Mouse (Mus musculus) kidney, postnatal 36 days (tissue): Measurements from ENCODE around the gene Mdga2.

Experiments used
- DNase-seq, 2 experiments: peaks; one replicate each; pipeline ENCODE4 v3.0.0; 2021 to 2022; ENCODE audit warnings: mixed read lengths in 2 of 2

The Mdga2 gene

DNA sequence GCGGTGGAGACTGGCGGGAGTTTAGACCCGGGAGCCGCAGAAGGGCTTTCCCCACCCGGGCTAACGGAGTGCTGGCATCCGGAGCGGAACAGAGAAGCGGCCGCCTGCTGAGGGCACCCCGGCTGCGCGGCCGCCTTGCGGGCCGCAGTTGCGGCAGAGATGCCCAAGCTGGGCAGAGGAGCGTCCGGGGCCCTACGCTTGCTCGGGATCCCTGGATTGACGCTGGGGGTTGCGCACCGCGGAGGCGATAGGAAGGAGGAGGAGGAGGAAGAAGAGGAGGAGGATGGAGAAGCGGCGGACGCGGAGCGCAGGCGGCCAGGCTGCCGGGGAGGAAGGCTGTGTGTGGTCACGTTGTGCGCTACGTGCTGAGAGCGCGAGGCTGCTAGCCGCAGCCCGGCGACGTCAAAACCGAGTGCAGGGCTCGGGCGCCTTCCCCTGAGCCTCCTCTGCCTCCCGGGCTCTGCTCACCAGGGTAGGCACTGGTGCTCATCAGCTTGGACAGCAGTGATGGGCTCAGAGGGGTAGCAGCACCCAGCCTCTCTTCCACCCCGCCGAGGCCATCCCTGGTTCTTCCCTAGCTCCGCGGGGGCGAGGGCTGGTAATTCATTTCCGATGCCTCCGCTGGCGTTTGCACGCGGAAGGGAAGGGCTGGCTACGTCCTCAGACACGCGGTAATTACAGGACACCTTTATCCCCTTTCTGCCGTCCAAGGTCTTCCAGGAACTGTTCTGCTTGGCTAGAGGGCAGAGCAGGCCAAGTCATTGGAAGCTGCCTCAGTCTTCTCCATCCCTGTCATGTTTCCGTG is at the start of gene Mdga2:
Mdga2 (minus strand) TSS at position 329 of the 805 bp plus-strand sequence.
- DNase-seq, result peak in 1 of 2 experiments; percentile 4

DNA sequence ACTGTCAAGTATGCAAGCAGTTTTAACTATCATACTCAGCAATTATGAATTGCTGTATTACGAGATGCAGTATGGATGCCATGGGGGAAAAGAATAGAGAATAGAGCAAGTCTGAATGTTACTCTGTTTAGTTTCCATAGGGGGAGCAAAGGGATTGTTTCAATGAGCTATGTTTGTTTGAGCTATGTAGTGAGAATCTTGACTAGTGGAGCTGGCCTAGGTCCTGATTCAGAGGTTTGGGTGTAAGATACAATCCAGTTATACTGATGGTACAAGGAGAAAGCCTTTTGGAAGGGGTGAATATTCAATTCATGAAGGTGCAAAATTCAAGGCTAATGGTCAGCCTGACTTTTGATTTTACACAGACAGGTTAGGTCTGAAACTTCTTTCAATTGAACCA is 45.1 kb upstream of the Mdga2 start:
- no peak for DNase-seq

DNA sequence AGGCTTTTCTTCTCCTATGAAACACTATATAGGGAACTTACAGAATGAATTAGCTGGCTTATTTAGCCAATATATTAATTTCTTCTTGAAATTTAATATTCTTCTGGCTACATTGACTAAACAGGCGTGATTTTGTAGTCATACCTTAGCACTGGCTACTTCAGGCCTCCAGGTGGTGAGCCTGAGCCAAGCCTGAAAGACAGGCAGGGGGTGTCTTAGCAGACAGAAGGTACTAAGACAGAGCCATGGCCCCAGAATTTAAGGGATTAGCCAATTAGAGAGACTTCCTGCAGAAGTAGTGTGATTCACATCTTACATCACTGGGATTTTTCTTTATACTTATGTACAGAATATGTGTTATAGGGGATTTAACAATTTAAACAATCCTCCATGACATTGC is 1.2 kb upstream of the Mdga2 start:
- DNase-seq, result no peak

DNA sequence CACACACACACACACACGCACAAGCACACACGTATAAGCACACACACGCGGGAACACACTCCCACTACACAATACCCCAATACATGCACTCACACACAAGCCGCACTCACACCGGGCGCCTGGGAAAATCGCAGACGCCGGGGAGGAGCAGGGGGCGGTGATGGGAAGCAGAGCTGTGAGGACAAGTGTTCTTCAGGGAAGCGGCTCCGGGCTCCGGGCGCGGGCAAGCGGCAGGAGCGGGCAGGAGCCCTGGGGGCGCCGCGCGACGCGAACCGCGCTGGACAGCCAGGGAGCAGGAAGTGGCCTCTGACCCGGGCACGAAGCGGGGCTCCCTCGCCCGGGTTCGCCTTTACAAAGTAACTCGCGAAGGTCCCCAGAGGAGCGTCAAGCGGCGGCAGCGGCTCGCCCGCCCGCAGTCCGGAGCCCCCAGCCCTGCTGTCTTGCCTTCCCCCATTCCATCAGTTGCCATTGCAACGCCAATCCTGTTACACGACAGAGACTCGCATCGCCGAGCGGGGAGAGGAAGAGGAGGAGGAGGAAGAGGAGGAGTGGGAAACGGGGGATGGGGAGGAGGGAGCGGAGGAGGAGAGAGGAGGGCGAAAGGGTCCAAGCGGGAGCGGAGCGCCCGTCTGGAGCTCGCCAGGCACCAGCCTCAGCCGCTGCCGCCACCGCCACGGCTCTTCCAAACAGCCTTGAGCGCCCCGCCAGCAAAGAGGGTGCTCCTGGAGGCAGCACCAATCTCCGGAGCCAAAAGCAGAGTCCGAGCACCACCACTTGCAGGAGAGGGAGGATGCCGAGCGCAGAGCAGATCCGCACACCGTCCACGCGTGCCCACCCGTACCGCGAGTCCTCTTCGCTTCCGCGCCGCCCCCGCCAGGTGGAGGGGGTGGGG is 774 bp downstream of the Mdga2 start:
- peak in 1 of 2 experiments; percentile 29 for DNase-seq

DNA sequence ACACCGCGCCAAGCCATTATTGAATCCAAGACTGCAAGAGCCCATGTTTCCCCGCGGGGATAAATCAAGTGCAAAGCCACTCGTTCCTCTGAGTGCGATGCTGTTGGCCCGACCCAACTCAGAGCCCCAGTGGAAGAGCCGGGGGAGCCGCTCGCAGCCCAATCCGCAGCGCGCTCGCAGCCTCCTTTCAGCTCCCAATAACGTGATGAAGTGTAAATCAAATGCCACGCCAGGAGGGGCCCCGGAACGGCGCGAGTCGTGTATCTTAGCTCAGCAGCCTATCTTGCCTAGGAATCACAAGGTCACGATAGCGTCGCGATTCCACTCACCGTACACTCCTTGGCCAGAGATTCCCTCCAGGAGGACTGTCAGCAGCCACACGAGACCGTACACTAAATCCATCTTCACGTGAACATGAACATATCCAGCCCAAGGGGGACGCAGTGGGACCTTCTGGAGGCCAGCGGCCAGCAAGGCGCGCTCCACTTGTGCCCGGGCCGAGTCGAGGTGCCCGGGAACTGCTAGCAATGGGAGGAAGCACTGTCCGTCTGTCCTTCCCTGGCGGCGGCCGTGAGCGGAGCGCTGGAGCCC is 1.6 kb downstream of the Mdga2 start:
- DNase-seq, result peak in 1 of 2 experiments; percentile 7

DNA sequence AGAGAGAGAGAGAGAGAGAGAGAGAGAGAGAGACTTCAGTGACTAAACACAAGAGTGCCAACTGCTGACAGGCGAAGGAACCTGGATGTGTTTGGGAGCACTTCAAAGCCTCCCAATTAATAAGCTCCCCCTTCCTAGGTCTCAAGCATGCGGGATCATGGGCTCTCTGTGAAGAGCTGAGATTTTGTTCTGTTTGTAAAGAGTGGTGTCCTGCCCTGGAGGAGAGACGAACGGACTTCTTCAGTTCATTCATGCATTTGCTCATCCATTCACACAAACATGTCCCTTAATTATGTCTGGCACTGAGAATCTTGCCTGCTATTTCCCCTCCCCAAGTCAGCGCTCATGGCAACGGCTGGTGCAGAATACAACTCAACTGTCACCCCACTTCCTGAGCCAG is 2.3 kb downstream of the Mdga2 start:
- no peak for DNase-seq

DNA sequence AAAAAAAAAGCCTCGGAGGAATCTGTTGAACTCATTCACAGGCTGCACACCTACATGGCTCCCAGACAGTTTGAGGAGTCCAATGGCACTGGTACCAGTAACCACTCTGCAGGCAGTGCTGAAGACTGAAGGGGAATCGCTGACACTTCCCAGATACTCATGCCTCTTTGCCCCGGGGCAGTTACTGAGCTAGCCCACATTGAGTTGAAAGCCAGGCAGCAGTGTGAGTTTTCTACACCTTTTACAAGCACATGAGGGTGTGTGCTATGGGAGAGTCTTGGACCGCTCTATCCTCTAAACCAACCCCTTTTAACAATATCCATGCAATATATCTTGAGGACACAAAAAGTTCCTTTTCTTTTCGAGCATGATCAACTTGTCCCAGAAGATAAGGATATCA is 2.8 kb downstream of the Mdga2 start:
- no peak for DNase-seq

DNA sequence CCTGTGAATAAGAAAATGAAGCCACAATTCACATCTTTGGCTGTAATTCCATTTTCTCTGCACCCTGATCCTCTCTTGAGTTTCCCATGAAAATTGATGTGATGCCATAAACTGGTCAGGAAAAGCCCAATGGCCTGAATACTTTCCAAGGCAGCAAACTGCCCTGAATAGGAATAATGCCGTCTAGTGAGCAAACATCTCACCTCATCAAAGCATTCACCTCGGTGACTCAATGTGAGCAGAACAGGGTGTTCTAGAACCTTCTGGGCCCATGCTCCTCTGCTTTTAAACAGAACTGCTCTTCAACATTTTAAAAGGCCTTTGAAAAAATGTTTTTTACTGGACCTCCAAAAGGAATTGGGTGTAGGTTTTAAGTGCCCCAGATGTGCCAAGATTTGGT is 9.5 kb downstream of the Mdga2 start:
- DNase-seq, result no peak

DNA sequence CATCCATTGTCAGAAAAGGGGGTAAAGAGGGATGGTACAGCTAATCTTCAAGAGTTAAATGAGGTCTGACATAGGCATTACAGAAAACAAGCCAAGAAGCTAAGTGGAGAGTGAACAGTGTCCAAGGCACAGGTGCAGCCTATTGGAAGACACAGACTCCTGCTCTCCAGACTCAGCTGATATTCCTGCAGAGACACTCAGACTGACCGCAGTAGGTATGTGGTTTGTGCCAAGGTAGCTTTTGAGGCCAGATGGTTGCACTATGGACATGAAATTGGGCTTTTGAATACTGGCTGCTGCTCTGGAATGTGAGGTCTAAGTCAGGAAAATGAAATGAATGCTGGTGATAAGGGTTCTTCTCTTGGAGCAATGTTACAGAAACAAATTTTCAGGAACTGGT is 44.2 kb downstream of the Mdga2 start:
- no peak for DNase-seq

DNA sequence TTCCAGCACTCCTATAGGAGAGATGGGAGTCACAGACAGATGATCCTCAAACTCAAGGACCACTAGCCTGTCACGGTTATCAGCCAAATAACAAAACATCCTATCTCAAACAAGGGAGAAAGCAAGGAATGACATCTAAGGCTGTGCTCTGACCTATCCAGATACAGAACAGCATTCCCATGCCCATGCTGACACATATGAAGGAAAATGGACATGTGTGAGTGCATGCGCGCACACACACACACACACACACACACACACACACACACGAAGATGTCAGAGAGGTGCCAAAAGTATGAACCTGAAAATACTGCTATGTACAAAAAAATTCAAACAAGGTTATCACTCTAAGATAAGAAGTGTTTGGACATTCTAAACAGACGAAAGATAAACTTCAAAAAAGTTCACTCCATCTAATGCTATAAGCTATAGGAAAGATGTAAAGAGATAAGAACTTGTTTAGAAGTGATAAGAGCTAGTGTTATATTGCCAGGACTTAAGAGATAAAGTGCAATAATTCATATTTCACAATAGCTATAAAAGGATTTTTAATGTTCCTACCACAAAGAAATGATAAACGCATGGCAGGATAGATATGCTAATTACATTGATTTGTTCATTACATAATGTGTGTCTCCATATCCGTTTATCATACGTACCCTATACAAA is 65.6 kb downstream of the Mdga2 start:
- DNase-seq, result no peak

DNA sequence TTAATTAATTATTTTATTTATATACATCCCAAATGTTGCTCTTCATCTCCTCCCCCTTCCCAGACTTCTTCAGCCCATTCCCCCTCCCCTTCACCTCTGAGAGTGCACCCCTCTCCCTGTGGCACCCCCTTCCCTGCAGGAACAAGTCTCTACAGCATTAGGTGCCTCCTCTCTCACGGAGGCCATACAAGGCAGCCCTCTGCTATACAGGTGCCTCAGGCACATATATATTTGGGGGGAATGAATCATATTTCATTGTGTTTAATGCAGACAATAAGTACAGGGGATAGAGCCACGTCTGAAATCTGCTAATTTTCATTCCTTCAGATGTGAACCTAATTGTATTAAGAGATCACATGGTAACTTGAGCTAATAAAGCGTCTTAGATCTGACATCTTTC is 69.3 kb downstream of the Mdga2 start:
- DNase-seq, result no peak

DNA sequence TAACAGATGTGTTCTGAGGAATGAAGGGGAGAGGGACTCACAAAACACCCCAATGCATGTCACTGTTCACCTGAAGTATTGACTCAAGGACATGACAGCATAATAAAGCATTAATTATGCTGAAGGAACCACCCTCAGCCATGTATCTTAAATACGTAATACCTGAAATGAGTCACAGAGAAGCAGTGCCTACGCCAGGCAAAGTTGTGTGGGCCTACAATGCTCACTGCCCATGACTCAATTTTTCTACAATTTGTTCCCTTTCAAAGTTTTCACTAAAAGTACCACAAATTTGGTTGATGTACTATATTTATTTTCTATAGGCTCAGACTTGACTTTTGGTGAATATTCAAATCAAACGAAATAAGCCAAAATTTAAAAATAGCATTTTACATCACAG is 80.7 kb downstream of the Mdga2 start:
- DNase-seq, result no peak

DNA sequence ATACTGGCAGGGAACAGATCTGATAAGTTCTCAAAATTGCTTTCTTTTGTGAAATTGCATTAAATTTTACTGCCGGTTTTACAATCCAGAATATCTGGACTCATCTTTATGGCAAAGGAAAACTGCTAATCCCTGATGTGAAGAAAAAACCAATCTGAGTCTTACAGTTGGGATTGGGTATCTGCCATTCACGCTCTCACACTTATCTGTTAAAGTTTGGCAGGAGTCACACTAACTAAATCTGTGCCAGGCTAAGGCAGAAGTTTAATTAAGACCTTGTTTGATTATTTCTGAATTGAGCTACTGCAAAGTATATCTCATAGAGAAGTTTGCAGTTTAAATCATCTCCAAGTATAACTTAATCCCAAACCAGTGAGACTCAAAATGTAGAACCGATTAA is 82.2 kb downstream of the Mdga2 start:
- no peak for DNase-seq

DNA sequence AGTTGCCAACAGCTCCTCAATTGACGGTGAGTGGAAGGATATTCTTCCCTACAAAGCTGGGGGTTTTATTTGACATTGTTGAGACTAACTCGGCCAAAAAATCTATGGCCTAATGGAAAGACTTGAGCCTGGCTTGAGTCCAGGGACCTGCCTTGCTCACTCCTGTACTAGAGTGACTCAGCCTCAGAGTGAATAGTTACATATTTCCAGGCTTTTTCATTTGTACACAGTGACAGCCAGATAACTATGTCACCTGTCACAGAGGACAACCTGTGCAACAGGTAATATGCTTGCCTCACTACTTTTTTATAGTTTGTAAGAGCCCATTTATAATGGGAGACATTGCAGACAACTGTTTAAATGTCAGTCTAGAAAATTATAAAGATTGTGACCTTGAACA is 94.9 kb downstream of the Mdga2 start:
- no peak for DNase-seq

DNA sequence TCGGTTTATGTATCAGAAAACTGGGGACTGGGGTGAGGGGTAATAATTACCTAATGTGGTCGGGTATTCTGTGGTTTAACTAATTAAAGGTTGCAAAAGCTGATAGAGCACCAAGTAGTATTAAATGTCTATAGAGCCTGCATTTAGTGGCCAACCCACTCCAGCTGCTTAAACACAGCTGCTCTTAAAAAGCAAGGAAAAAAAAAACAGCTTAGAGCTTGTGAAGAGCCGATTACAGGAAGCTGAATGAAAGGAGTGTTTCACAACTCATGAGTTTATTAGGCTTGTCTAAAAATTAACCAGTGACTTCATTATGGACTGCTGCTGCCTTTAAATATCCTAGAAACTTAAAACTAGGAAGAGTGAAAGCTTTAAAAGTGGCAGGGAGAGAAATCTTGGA is 98.5 kb downstream of the Mdga2 start:
- DNase-seq, result peak in 1 of 2 experiments; percentile 3

DNA sequence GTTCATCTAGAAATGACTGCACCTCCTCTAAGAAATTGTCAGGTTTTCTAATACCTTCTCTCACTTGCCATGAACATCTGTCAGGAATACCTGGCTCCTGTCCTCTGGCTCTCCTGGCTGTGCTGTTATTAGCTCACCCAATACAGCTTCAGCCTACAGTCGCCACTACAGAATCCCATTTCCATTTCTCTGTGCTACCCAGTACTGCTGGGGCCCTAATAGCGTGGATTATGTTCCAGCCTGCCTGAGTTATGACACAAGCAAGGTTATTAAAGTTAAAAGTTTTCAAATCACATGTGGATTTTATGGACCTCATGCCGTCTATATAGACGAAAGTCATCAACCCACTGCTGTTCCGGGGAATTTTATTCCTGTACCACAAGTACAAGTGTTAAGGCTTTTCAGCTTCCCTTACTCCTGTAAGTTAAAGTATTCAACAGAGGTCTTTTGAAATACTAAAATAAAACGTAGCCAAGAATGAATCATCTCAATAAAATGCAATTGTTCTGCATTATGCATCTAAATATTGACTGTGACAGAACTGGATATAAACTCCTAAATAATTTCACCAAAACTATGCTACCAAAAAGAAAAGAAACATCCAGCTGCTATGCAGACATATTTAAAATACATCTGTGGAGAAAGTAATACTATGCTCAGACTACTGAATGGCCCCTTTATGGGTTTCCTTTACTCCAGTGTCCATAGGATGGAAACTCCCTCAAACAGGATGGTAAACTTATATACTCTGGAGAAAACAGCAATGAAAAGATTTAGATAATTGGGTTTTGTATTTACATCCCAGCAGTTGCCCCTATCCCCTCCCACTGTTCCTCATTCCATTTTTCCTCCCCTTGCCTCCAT is 103.5 kb downstream of the Mdga2 start:
- no peak for DNase-seq

DNA sequence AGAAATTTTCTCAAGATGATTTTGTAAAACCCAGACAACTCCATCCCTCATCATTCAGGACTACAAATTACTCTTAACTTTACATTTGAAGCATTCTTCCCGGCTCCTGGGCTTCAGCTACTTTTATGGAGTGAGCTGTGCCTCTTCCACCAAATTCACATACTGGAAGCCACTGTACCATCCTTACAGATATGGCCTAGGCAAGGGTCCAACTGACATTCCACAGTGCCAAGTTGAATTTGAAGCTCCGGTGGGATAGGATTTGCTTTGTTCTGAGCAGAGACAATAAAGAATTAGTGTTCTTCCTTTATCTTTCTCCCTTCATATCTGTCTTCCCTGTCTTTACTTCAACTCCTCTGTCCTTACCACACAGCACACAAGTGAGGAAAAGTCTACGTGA is 118.2 kb downstream of the Mdga2 start:
- DNase-seq, result no peak

DNA sequence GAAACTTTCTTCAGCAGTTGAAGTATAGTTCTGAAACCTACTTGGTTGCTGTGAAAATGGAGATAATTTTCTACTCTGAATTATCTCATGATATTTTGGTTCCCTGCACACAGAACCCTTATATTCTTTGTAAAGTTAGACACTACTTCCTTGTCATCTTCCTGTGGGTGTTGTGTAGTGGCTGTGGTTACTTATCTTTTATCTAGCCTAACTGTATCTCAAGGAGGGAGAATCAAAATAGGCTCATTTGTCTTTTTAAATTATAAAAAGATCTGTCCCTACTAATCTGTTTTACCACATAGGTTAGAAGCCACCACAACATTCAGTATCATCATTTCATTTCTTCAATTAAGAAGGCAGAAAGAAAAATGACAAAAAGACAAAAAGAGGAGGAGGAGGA is 127.9 kb downstream of the Mdga2 start:
- no peak for DNase-seq

DNA sequence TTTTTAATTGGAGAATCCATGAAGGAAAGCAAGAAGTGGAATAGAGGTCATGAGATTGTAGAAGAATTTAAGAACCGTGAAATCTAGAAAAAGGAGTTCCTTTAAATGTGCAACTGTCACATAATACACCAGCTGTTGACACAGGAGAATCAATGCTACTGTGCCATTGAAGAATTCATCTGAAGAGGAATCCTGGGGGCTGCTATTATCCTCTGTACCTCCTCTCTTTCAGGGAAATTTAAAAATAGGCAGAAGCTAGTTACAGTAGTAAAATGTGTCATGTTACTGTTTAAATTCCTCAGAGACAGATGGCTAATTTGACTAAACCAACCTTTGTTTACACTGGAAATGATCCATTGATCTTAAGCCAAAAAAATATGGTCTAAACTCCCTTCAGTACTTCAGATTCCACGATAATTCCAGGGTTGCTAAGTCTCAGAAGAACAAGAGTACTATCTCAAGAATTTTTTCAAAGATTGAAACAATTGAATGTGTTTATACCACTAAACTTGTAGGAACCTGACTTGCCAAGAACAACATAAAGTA is 131.9 kb downstream of the Mdga2 start:
- no peak for DNase-seq

DNA sequence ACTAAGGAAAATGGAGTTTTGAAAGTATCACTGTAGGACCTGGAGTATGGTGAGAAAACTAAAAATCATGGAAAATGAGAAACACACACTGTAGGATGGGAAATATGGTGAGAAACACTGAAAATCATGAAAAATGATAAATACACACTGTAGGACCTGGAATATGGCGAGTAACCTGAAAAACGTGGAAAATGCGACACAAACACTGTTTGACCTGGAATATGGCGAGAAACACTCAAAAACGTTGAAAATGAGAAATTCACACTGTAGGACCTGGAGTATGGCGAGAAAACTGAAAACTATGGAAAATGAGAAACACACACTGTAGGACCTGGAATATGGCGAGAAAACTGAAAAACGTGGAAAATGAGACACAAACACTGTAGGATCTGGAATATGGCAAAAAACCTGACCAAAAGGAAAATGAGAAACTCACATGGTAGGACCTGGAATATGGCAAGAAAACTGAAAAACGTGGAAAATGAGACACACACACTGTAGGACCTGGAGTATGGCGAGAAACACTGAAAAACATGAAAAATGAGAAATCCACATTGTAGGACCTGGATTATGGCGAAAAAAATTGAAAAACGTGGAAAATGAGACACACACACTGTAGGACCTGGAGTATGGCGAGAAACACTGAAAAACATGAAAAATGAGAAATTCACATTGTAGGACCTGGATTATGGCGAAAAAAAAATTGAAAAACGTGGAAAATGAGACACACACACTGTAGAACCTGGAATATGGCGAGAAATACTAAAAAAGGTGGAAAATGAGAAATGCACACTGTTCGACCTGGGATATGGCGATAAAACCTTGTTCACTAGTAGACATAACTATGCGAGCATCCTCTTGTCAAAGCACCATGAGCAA is 163.0 kb downstream of the Mdga2 start:
- DNase-seq, result peak in 1 of 2 experiments; percentile 40

DNA sequence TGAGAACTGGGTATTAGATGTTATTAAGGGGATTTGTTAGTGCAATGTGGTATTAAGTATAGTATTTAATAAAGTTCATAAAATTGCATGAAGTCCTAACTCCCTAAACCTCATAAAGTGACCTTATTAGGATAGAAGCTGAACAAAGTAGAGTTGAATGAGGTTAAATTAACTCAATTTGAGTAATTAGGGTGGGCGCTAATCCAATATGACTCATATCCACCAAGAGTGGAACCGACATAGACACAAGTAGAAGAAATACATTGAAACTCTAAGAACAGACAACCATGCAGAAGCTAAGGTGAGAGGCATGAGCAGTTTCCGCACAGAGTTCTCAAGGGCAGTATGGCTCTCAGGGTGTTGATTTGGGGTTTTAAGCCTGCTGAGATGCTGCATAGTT is 165.7 kb downstream of the Mdga2 start:
- DNase-seq, result no peak
